Mouse (Mus musculus) megakaryocyte, embryonic 14.5 days (primary cell): Measurements from ENCODE around the gene BC035947. TPM values are rescaled to one million over a fixed set of nuclear protein-coding genes. Genes with fewer than 3 reads are reported as not detected.
A peak's percentile ranks its signal among the peaks of the same experiment; 100 is the strongest.
"Not testable (repeated sequence)": the region's sequence is repeated elsewhere in the genome, so short reads cannot be mapped to it uniquely, and the experiment has no call there.

ENCODE experiments used
- H3K27me3 ChIP-seq: replicated peaks from 2 replicates; pipeline ENCODE3; 2012; ENCODE audit warnings: inconsistent platforms
- H3K36me3 ChIP-seq: replicated peaks from 2 replicates; pipeline ENCODE3; 2012; ENCODE audit warnings: low read length, inconsistent platforms, mixed read lengths
- H3K4me1 ChIP-seq: 2 replicates; pipeline ENCODE4 v1.6.1; 2012; ENCODE audit warnings: inconsistent platforms
- H3K4me3 ChIP-seq: replicated peaks from 2 replicates; pipeline ENCODE3; 2012; ENCODE audit warnings: moderate library complexity, mild to moderate bottlenecking, inconsistent platforms
- H3K9me3 ChIP-seq: 2 replicates; pipeline ENCODE4 v1.6.1; 2012; ENCODE audit warnings: inconsistent platforms
- FLI1 ChIP-seq: IDR thresholded peaks from 2 replicates; pipeline ENCODE4 v1.6.1; 2012; ENCODE audit warnings: low read length, inconsistent platforms, mixed read lengths
- GATA1 ChIP-seq: IDR thresholded peaks from 3 replicates; pipeline ENCODE4 v1.6.1; 2012; ENCODE audit warnings: mixed read lengths, low read length, inconsistent platforms, borderline replicate concordance
- polyA plus RNA-seq: library from polyadenylated mRNA; stranded (reverse); fragments of >175 nt; gene quantifications from 2 replicates; pipeline ENCODE4 v1.2.3, GENCODE M21; 2012; ENCODE audit warnings: low replicate concordance; ENCODE audit not compliant: insufficient read depth

BC035947 gene
- polyA plus RNA-seq, 1 experiment, result not detected

GRCm38 (mm10) chr1:78507137-78507536, 4.8 kb downstream of the BC035947 start:
- peaks cover 21% of the 10 kb centered on the region for H3K9me3 ChIP-seq

DNA sequence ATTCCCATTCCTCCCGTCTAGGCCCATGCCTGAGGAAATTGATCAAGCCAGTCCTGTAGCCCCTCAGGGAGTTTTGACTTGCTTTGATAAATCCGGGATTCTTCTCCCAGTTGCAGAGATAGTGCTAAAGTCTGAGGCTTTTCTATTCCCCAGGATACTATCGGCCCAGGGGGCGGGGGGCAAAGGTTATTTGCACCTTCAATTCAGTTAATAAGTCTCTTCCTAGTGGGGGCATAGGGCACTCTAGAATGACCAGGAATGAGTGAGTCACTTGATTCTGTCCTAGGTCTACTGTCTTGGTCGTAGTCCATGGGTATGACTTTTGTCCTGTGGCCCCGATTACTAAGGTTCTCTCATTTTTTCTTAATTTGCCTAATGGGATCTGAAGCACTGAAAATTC, 9.4 kb downstream of the BC035947 start:
- peaks cover 40% of the 10 kb centered on the region for H3K9me3 ChIP-seq
- no peaks in the 10 kb centered on the region for H3K36me3 ChIP-seq

More at GRCm38 (mm10) chr1:78507137-78507536, 4.8 kb downstream of the BC035947 start:
- peaks cover 6% of the 10 kb centered on the region; the same call in 1 of the 2 replicates for H3K4me1 ChIP-seq
- peaks cover 12% of the 10 kb centered on the region for H3K27me3 ChIP-seq
- no peaks in the 10 kb centered on the region for H3K36me3 ChIP-seq
- TF ChIP-seq FLI1 (no peak), GATA1 (no peak)
- no peak overlapping the region for H3K4me3 ChIP-seq

DNA sequence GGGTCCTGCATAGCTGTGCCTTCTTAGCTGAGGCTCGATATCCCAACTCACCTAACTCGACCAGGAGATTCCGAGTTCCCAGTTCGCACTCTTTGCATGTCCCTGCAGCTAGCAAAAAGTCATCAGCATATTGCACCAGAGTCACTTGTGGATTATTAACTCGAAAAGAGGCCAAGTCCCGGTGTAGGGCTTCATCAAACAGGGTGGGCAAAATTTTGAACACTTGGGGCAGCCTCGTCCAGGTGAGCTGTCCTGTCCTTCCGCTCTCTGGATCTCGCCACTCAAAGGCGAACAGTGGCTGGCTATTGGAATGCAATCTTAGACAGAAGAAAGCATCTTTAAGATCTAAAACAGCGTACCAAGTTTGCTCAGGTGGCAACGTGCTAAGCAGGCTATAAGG, 10.1 kb downstream of the BC035947 start:
- not testable (repeated sequence) for H3K27me3 ChIP-seq, H3K36me3 ChIP-seq, H3K4me3 ChIP-seq, H3K4me1 ChIP-seq
- H3K9me3 ChIP-seq, result peaks cover 40% of the 10 kb centered on the region

More for the DNA sequence above, 9.4 kb downstream of the BC035947 start:
- TF ChIP-seq FLI1 (no peak), GATA1 (no peak)
- Histone ChIP-seq H3K27me3 (no peaks in the 10 kb centered on the region), H3K4me3 (no peak overlapping the region), H3K4me1 (no peaks in the 10 kb centered on the region)

GRCm38 (mm10) chr1:78501036-78501435, 10.9 kb downstream of the BC035947 start:
- Histone ChIP-seq H3K36me3 (no peaks in the 10 kb centered on the region), H3K9me3 (peaks cover 40% of the 10 kb centered on the region), H3K4me1 (no peaks in the 10 kb centered on the region), H3K27me3 (no peaks in the 10 kb centered on the region), H3K4me3 (no peak overlapping the region)
- no peak for TF ChIP-seq FLI1
- TF ChIP-seq GATA1, result no peak

DNA sequence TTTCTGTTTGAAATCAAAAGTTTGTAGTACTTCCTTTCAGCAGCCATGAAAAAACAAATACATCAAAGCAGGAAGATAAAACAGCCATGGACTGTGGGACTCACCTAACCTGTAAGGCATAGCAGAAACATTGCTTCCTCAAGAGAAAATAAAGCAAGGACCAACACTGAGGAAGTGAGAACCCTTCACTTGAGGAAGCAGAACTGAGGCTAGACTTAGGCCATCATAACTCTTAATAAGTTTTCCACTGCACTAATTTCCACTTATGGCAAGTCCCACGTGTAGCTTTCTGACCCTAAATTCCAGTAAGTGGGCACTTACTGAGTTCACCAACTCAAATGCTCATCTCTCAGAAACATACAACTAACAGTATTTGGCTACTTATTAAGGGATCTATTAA, 21.8 kb downstream of the BC035947 start:
- Histone ChIP-seq H3K36me3 (peaks cover 10% of the 10 kb centered on the region), H3K9me3 (no peaks in the 10 kb centered on the region), H3K4me1 (peaks cover 38% of the 10 kb centered on the region), H3K27me3 (no peaks in the 10 kb centered on the region), H3K4me3 (no peak overlapping the region)
- no peak for TF ChIP-seq GATA1
- TF ChIP-seq FLI1, result no peak

GRCm38 (mm10) chr1:78488752-78489492, 23.0 kb downstream of the BC035947 start, which contains the start of gene Farsb:
Gene Farsb, minus strand, starts transcription at chr1:78488897.
- peaks cover 18% of the 10 kb centered on the region for H3K36me3 ChIP-seq
- H3K9me3 ChIP-seq, result no peaks in the 10 kb centered on the region
- peaks cover 47% of the 10 kb centered on the region for H3K4me1 ChIP-seq
- peak within 1 kb of the TSS; percentile 98 for H3K4me3 ChIP-seq
- no peaks in the 10 kb centered on the region for H3K27me3 ChIP-seq
- TF ChIP-seq FLI1 (no peak), GATA1 (no peak)

- no peaks in the 10 kb centered on the region for H3K27me3 ChIP-seq
- peaks cover 20% of the 10 kb centered on the region for H3K36me3 ChIP-seq
- peak overlapping the region; percentile 98 for H3K4me3 ChIP-seq
- TF ChIP-seq FLI1 (no peak), GATA1 (no peak)
- no peaks in the 10 kb centered on the region for H3K9me3 ChIP-seq
- peaks cover 52% of the 10 kb centered on the region for H3K4me1 ChIP-seq
Measured at GRCm38 (mm10) chr1:78488427-78488751, 23.6 kb downstream of the BC035947 start.

GRCm38 (mm10) chr1:78484361-78484760, 27.6 kb downstream of the BC035947 start:
- H3K4me3 ChIP-seq, result peak overlapping the region; percentile 50
- H3K27me3 ChIP-seq, result no peaks in the 10 kb centered on the region
- peaks cover 75% of the 10 kb centered on the region for H3K4me1 ChIP-seq
- H3K36me3 ChIP-seq, result peaks cover 44% of the 10 kb centered on the region
- no peak for TF ChIP-seq FLI1
- no peak for TF ChIP-seq GATA1
- no peaks in the 10 kb centered on the region for H3K9me3 ChIP-seq

DNA sequence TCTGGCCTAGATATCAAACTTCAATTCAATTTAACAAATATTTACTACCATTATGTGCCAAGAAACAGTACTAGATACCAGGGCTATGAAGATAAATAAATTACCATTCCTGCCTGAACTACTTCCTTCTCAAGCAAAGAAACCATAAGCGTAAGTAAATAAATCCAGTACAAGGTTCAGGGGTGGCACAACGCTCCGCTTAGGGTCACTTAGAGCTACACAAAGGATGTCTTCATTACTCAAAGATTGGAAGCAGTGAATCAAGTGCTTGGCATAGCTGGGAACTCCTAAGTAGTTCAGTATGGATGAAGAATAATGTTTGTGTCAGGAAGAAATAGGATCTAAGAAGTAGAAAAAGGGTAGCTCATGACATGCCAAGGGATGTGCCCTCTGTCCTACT, 28.5 kb downstream of the BC035947 start:
- TF ChIP-seq GATA1 (no peak), FLI1 (no peak)
- no peaks in the 10 kb centered on the region for H3K27me3 ChIP-seq
- H3K4me3 ChIP-seq, result no peak overlapping the region
- peaks cover 78% of the 10 kb centered on the region for H3K4me1 ChIP-seq
- H3K9me3 ChIP-seq, result no peaks in the 10 kb centered on the region
- peaks cover 53% of the 10 kb centered on the region for H3K36me3 ChIP-seq

GRCm38 (mm10) chr1:78472441-78472840, 39.5 kb downstream of the BC035947 start:
- TF ChIP-seq GATA1, result no peak
- no peak for TF ChIP-seq FLI1
- no peaks in the 10 kb centered on the region for H3K27me3 ChIP-seq
- H3K36me3 ChIP-seq, result peaks cover 91% of the 10 kb centered on the region
- H3K4me1 ChIP-seq, result no peaks in the 10 kb centered on the region
- H3K9me3 ChIP-seq, result no peaks in the 10 kb centered on the region
- no peak overlapping the region for H3K4me3 ChIP-seq
